Mouse (Mus musculus): ENCODE data around the gene Gm21663. TPM values are rescaled to one million over a fixed set of nuclear protein-coding genes. Genes with fewer than 3 reads are reported as not detected.

The Gm21663 gene
- not detected in 2 replicates for polyA plus RNA-seq (2012; rRNA removed)

GRCm38 (mm10) chr5:25942281-25942680, at the start of gene Gm21663:
Gene Gm21663, minus strand, starts transcription at chr5:25942381.

GRCm38 (mm10) chr5:25988550-25988949, 46.4 kb upstream of the Gm21663 start, which contains the start of gene Gm21698:
Gene Gm21698, minus strand, starts transcription at chr5:25988650.

GRCm38 (mm10) chr5:25972563-25972962, 30.4 kb upstream of the Gm21663 start, which contains the start of gene Gm21680:
Gene Gm21680, minus strand, starts transcription at chr5:25972663.

GRCm38 (mm10) chr5:25954317-25954716, 12.1 kb upstream of the Gm21663 start, which contains the start of gene Gm21671:
Gene Gm21671, minus strand, starts transcription at chr5:25954417.

Other genes with a start within 250 kb of the Gm21663 start
- gene Xrcc2, start 236.6 kb downstream of the Gm21663 start, polyA plus RNA-seq (2012; rRNA removed): 0.65 and 0.91 TPM in 2 replicates
- gene Actr3b, start 182.4 kb downstream of the Gm21663 start, polyA plus RNA-seq (2012; rRNA removed): 0.13 and 0.29 TPM in 2 replicates
- gene Gm21671, start 12.0 kb upstream of the Gm21663 start, polyA plus RNA-seq (2012; rRNA removed): not detected in 2 replicates
- gene Gm21680, start 30.3 kb upstream of the Gm21663 start, polyA plus RNA-seq (2012; rRNA removed): not detected in 2 replicates
- gene Gm21698, start 46.3 kb upstream of the Gm21663 start, polyA plus RNA-seq (2012; rRNA removed): not detected in 2 replicates
- not detected in 2 replicates for gene Gm1979, start 62.4 kb upstream of the Gm21663 start, polyA plus RNA-seq (2012; rRNA removed)
- not detected in 2 replicates for gene Gm5862, start 80.5 kb upstream of the Gm21663 start, polyA plus RNA-seq (2012; rRNA removed)
- not detected in 2 replicates for gene Speer4a, start 97.2 kb upstream of the Gm21663 start, polyA plus RNA-seq (2012; rRNA removed)
- gene Gm7347, start 116.2 kb upstream of the Gm21663 start, polyA plus RNA-seq (2012; rRNA removed): not detected in 2 replicates
- not detected in 2 replicates for gene Gm10471, start 146.9 kb upstream of the Gm21663 start, polyA plus RNA-seq (2012; rRNA removed)
- not detected in 2 replicates for gene 5031410I06Rik, start 163.0 kb upstream of the Gm21663 start, polyA plus RNA-seq (2012; rRNA removed)
- not detected in 2 replicates for gene Gm10220, start 179.0 kb upstream of the Gm21663 start, polyA plus RNA-seq (2012; rRNA removed)